In genomic region chr16:89960186-89960878, GRCm38 (mm10) we compare ENCODE assay signal across 9 mouse cellular contexts.
DNase-seq lines count a peak whose midpoint lies in the region; ATAC-seq and TF ChIP-seq lines count a peak whose summit lies in the region.
"Had no signal": no experiment of that assay in that cellular context is flagged by ENCODE, and none has a peak within 500 bp of the region (broad histone marks: within the 10 kb centered on the region; RNA-seq: fewer than 3 reads in every experiment).

No protein-coding gene starts in this region.

- peak; percentile 75 for ATAC-seq in intestine, embryonic 14.5 days (replicated peaks; ENCODE audit: low FRiP score, low TSS enrichment, low read depth)
- peak; percentile 68 for ATAC-seq in midbrain, embryonic 12.5 days (ENCODE audit: low FRiP score, low read depth)

- TF ChIP-seq CTCF in small intestine, adult 2 months (IDR thresholded peaks at IDR 0.05; ENCODE audit: extremely low read depth, insufficient read length, insufficient replicate concordance, low read depth, low read length) = no peak

- no peaks in the 10 kb centered on the region for H3K27me3 ChIP-seq in intestine, embryonic 14.5 days (replicated peaks; ENCODE audit: control insufficient read depth, insufficient read depth, low read length)
- no peaks in the 10 kb centered on the region for H3K27me3 ChIP-seq in limb, embryonic 10.5 days (ENCODE audit: low read depth, poor library complexity, severe bottlenecking)
- H3K27me3 ChIP-seq in midbrain, embryonic 12.5 days = peaks cover 19% of the 10 kb centered on the region
- no peaks in the 10 kb centered on the region; the same call in 1 of the 2 replicates for H3K27me3 ChIP-seq in small intestine, adult 2 months (ENCODE audit: control insufficient read depth, insufficient read depth, low read length)
- H3K27me3 ChIP-seq: CH12.LX had no signal

- no peak for TF ChIP-seq POLR2A in small intestine, adult 2 months (IDR thresholded peaks at IDR 0.05; ENCODE audit: low read depth, low read length)

- H3K36me3 ChIP-seq in intestine, embryonic 14.5 days (ENCODE audit: control insufficient read depth, insufficient read depth, low read length) = no peaks in the 10 kb centered on the region
- peaks cover 12% of the 10 kb centered on the region for H3K36me3 ChIP-seq in limb, embryonic 10.5 days
- no peaks in the 10 kb centered on the region for H3K36me3 ChIP-seq in midbrain, embryonic 12.5 days
- no peaks in the 10 kb centered on the region for H3K36me3 ChIP-seq in small intestine, adult 2 months (ENCODE audit: control insufficient read depth, insufficient read depth, low read length)

- H3K4me1 ChIP-seq in intestine, embryonic 14.5 days (replicated peaks; ENCODE audit: control insufficient read depth, insufficient read depth, low read length) = peaks cover 13% of the 10 kb centered on the region
- peaks cover 50% of the 10 kb centered on the region for H3K4me1 ChIP-seq in limb, embryonic 10.5 days
- peaks cover 23% of the 10 kb centered on the region for H3K4me1 ChIP-seq in midbrain, embryonic 12.5 days
- H3K4me1 ChIP-seq in small intestine, adult 2 months (ENCODE audit: control insufficient read depth, insufficient read depth, insufficient read length, low read length) = no peaks in the 10 kb centered on the region

- WGBS in intestine, embryonic 14.5 days = under 1% methylated on average over 33 of the region's 33 CpGs
- WGBS in limb, embryonic 10.5 days = under 1% methylated on average over 33 of the region's 33 CpGs
- under 1% methylated on average over 33 of the region's 33 CpGs for WGBS in midbrain, embryonic 12.5 days
- WGBS in small intestine, adult 2 months = 8% methylated on average over 33 of the region's 33 CpGs

- no peaks in the 10 kb centered on the region for H3K9me3 ChIP-seq in intestine, embryonic 14.5 days (ENCODE audit: control insufficient read depth, low read length)
- no peaks in the 10 kb centered on the region for H3K9me3 ChIP-seq in limb, embryonic 10.5 days (replicated peaks)
- no peaks in the 10 kb centered on the region for H3K9me3 ChIP-seq in midbrain, embryonic 12.5 days

- peak overlapping the region; percentile 66 for H3K4me2 ChIP-seq in intestine, embryonic 14.5 days (ENCODE audit: low read length)
- H3K4me2 ChIP-seq in midbrain, embryonic 12.5 days (replicated peaks) = peak overlapping the region; percentile 69

- peak; percentile 10 to 23 for DNase-seq in spleen, adult 18-20 months
- no peak for DNase-seq in spleen, adult 12 weeks (ENCODE audit: low spot score)
- peak; percentile 63 for DNase-seq in embryo, embryonic 10.5 days (ENCODE audit: low spot score)
- DNase-seq in gastrocnemius, postnatal 4 days (ENCODE audit: low spot score in 2 of 2) = peak; percentile 48 to 64
- peak; percentile 79 for DNase-seq in intestine, embryonic 14.5 days (ENCODE audit: low spot score)
- DNase-seq in limb, embryonic 10.5 days (ENCODE audit: low spot score) = peak; percentile 71

- peak overlapping the region; percentile 34 for H3K4me3 ChIP-seq in intestine, embryonic 14.5 days (ENCODE audit: low read depth, low read length)
- H3K4me3 ChIP-seq in limb, embryonic 10.5 days = peak overlapping the region; percentile 54
- peak overlapping the region; percentile 39 for H3K4me3 ChIP-seq in midbrain, embryonic 12.5 days
- peak overlapping the region; percentile 38 for H3K4me3 ChIP-seq in small intestine, adult 2 months (ENCODE audit: low read depth, low read length)

- H3K9ac ChIP-seq in intestine, embryonic 14.5 days (ENCODE audit: low read length) = peak overlapping the region; percentile 41
- peak overlapping the region; percentile 49 for H3K9ac ChIP-seq in midbrain, embryonic 12.5 days (replicated peaks)

- peak overlapping the region; percentile 29; the same call in 1 of the 2 replicates for H3K27ac ChIP-seq in intestine, embryonic 14.5 days (ENCODE audit: low read depth)
- peak overlapping the region; percentile 72 for H3K27ac ChIP-seq in limb, embryonic 10.5 days
- H3K27ac ChIP-seq in midbrain, embryonic 12.5 days (replicated peaks) = no peak overlapping the region
- H3K27ac ChIP-seq in small intestine, adult 2 months (ENCODE audit: insufficient read depth, low read depth, low read length) = no peak overlapping the region

Comparison
In these comparisons a context has a peak if more than half of its experiments do, and no peak if none do; other contexts are left out.
1. H3K27ac ChIP-seq: peak in intestine, embryonic 14.5 days (single experiment) and limb, embryonic 10.5 days (single experiment); none in midbrain, embryonic 12.5 days (single experiment) and small intestine, adult 2 months (single experiment).
2. Peak in every context shown above with its lines, with median percentiles within 50 percentile points of each other: H3K4me3 ChIP-seq.